In the genomic region with DNA sequence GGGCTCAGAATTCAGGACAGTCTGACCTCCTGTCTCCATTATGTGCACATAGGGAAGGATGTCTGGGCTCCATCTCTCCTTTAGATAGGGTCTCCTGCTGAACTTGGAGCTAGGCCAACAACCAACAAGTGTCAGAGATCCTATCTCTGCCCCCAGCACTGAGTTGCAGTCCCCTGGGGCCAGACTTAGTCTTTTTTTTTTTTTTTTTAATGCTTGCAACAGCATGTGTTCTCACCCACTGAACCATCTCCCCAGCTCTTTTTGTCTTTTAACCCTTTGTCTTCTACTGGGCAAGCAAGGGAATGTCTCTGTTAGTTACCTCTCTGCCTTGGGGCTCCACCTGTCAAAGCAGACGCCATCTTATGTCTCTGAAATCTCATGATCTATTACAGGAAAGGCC, we compare ENCODE assay signal across 30 mouse cellular contexts. TPM values are rescaled to one million over a fixed set of nuclear protein-coding genes. Genes with fewer than 3 reads are reported as not detected.
"Had no signal": no experiment of that assay in that cellular context is flagged by ENCODE, and none has a peak within 500 bp of the region (broad histone marks: within the 10 kb centered on the region; RNA-seq: fewer than 3 reads in every experiment).

No protein-coding gene starts in this region.

- H3K27ac ChIP-seq: limb, embryonic 10.5 days; limb, embryonic 12.5 days; limb, embryonic 13.5 days; limb, embryonic 15.5 days; liver, embryonic 12.5 days; liver, embryonic 13.5 days; liver, embryonic 14.5 days; liver, embryonic 15.5 days; lung, embryonic 15.5 days; macrophage; midbrain, embryonic 10.5 days; midbrain, embryonic 12.5 days; midbrain, embryonic 13.5 days; midbrain, embryonic 15.5 days had no signal

- H3K4me3 ChIP-seq: limb, embryonic 10.5 days; limb, embryonic 12.5 days; limb, embryonic 13.5 days; limb, embryonic 15.5 days; liver, embryonic 12.5 days; liver, embryonic 13.5 days; liver, embryonic 15.5 days; lung, embryonic 15.5 days; megakaryocyte, embryonic 14.5 days; midbrain, embryonic 10.5 days; midbrain, embryonic 12.5 days; midbrain, embryonic 13.5 days; midbrain, embryonic 15.5 days; myocyte had no signal

- H3K9me3 ChIP-seq: limb, embryonic 10.5 days; limb, embryonic 12.5 days; limb, embryonic 15.5 days; liver, embryonic 12.5 days; liver, embryonic 13.5 days; liver, embryonic 15.5 days; lung, embryonic 15.5 days; midbrain, embryonic 10.5 days; midbrain, embryonic 12.5 days; midbrain, embryonic 13.5 days; midbrain, embryonic 15.5 days had no signal

- H3K36me3 ChIP-seq: limb, embryonic 10.5 days; limb, embryonic 12.5 days; limb, embryonic 13.5 days; limb, embryonic 15.5 days; liver, embryonic 12.5 days; liver, embryonic 13.5 days; liver, embryonic 15.5 days; lung, embryonic 15.5 days; midbrain, embryonic 10.5 days; midbrain, embryonic 12.5 days; midbrain, embryonic 13.5 days; midbrain, embryonic 15.5 days had no signal

- H3K27me3 ChIP-seq: limb, embryonic 12.5 days; limb, embryonic 13.5 days; limb, embryonic 15.5 days; liver, embryonic 12.5 days; liver, embryonic 13.5 days; liver, embryonic 15.5 days; lung, embryonic 15.5 days; midbrain, embryonic 12.5 days; midbrain, embryonic 13.5 days; midbrain, embryonic 15.5 days had no signal

- DNase-seq: left cerebral cortex, postnatal 4 days; liver; liver, embryonic 13.5 days; liver, postnatal 0 days; lung, adult 18-20 months; lung, adult 2 months; lung, embryonic 14.5 days; lung, postnatal 10 days; lung, postnatal 14 days; lung, postnatal 36 days; lung, postnatal 4 days; midbrain, embryonic 14.5 days had no signal

- H3K4me1 ChIP-seq: limb, embryonic 10.5 days; limb, embryonic 12.5 days; limb, embryonic 13.5 days; limb, embryonic 15.5 days; liver, embryonic 12.5 days; liver, embryonic 13.5 days; liver, embryonic 15.5 days; megakaryocyte, embryonic 14.5 days; midbrain, embryonic 10.5 days; midbrain, embryonic 12.5 days; midbrain, embryonic 13.5 days; midbrain, embryonic 15.5 days had no signal

- H3K9ac ChIP-seq: limb, embryonic 12.5 days; limb, embryonic 13.5 days; limb, embryonic 15.5 days; liver, embryonic 12.5 days; liver, embryonic 13.5 days; liver, embryonic 14.5 days; liver, embryonic 15.5 days; liver, postnatal 0 days; lung, embryonic 14.5 days; lung, embryonic 15.5 days; midbrain, embryonic 12.5 days; midbrain, embryonic 13.5 days; midbrain, embryonic 15.5 days had no signal

RNA-seq across cellular contexts. Expression of a gene that starts 48.9 kb away (rescaled TPM):
- total RNA-seq: midbrain, postnatal 0 days had no signal
- polyA plus RNA-seq: macrophage; midbrain, embryonic 11.5 days; midbrain, embryonic 12.5 days; midbrain, embryonic 14.5 days; midbrain, embryonic 16.5 days had no signal
